Mouse (Mus musculus) neural tube, embryonic 13.5 days (tissue): ENCODE data around the gene Fbxw11. TPM values are rescaled to one million over a fixed set of nuclear protein-coding genes. Genes with fewer than 3 reads are reported as not detected.

Experiments used
- ATAC-seq: fragments of 200-750 bp; cut with Nextera tagmentation; 2 replicates; pipeline ENCODE4 v1.8.0; 2017; ENCODE audit warnings: low read depth, mild to moderate bottlenecking, moderate TSS enrichment, moderate library complexity
- H3K27ac ChIP-seq: fragments of 300-500 bp; sonication (generic); replicated peaks from 2 replicates; pipeline ENCODE4 v1.5.1; 2015; ENCODE audit warnings: moderate library complexity, mild to moderate bottlenecking, inconsistent platforms
- H3K27me3 ChIP-seq: fragments of 300-500 bp; sonication (generic); 2 replicates; pipeline ENCODE4 v1.6.1; 2015; ENCODE audit warnings: mild to moderate bottlenecking, inconsistent platforms
- H3K36me3 ChIP-seq: fragments of 300-500 bp; sonication (generic); 2 replicates; pipeline ENCODE4 v1.6.1; 2015; ENCODE audit warnings: mild to moderate bottlenecking, inconsistent platforms
- H3K4me1 ChIP-seq: fragments of 300-500 bp; sonication (generic); replicated peaks from 2 replicates; pipeline ENCODE4 v1.6.1; 2015; ENCODE audit warnings: inconsistent platforms
- H3K4me2 ChIP-seq: fragments of 300-500 bp; sonication (generic); 2 replicates; pipeline ENCODE4 v1.6.1; 2015; ENCODE audit warnings: inconsistent platforms, mild to moderate bottlenecking, moderate library complexity
- H3K4me3 ChIP-seq: fragments of 300-500 bp; sonication (generic); 2 replicates; pipeline ENCODE4 v1.5.1; 2015; ENCODE audit warnings: mild to moderate bottlenecking, inconsistent platforms
- H3K9ac ChIP-seq: fragments of 300-500 bp; sonication (generic); 2 replicates; pipeline ENCODE4 v1.6.1; 2015; ENCODE audit warnings: moderate library complexity, mild to moderate bottlenecking, inconsistent platforms
- H3K9me3 ChIP-seq: fragments of 300-500 bp; sonication (generic); 2 replicates; pipeline ENCODE4 v1.6.1; 2016; ENCODE audit warnings: inconsistent platforms
- WGBS: fragments of 180-500 bp; shearing (Covaris S2); methylation state at CpG from one replicate; pipeline ENCODE4 v1.1.7; 2015; 5-methylcytosine and 5-hydroxymethylcytosine counted together
- polyA plus RNA-seq: library from polyadenylated mRNA; unstranded; fragments of >200 nt; fragmentation: Nextera tagmentation; extraction: Ambion mirVana; gene quantifications from 2 replicates; pipeline ENCODE4 v1.2.1, GENCODE M21; 2015

Fbxw11 gene
- polyA plus RNA-seq, 1 experiment from 2014 or later, result 106 TPM

- no peak overlapping the region for H3K4me2 ChIP-seq
- WGBS, result 92% methylated on average over 4 of the region's 4 CpGs
- ATAC-seq, result no peak
- no peak overlapping the region for H3K9ac ChIP-seq
- no peaks in the 10 kb centered on the region for H3K27me3 ChIP-seq
- H3K4me3 ChIP-seq, result no peak overlapping the region
- no peak overlapping the region for H3K27ac ChIP-seq
- peaks cover 16% of the 10 kb centered on the region for H3K36me3 ChIP-seq
- H3K4me1 ChIP-seq, result peaks cover 25% of the 10 kb centered on the region
- H3K9me3 ChIP-seq, result no peaks in the 10 kb centered on the region
Measured at GRCm38 (mm10) chr11:32718979-32719378, 76.5 kb downstream of the Fbxw11 start.

- Histone ChIP-seq H3K4me2 (no peak overlapping the region), H3K36me3 (peaks cover 25% of the 10 kb centered on the region), H3K4me1 (peaks cover 8% of the 10 kb centered on the region), H3K9me3 (no peaks in the 10 kb centered on the region), H3K4me3 (no peak overlapping the region), H3K27ac (no peak overlapping the region), H3K27me3 (no peaks in the 10 kb centered on the region), H3K9ac (no peak overlapping the region)
- 95% methylated on average over 5 of the region's 5 CpGs for WGBS
- no peak for ATAC-seq
Measured at GRCm38 (mm10) chr11:32722653-32723052, 80.1 kb downstream of the Fbxw11 start.

- no peak overlapping the region for H3K4me2 ChIP-seq
- no peak for ATAC-seq
- peaks cover 6% of the 10 kb centered on the region for H3K4me1 ChIP-seq
- no peak overlapping the region for H3K9ac ChIP-seq
- no peaks in the 10 kb centered on the region for H3K9me3 ChIP-seq
- H3K36me3 ChIP-seq, result peaks cover 25% of the 10 kb centered on the region
- H3K4me3 ChIP-seq, result no peak overlapping the region
- 95% methylated on average over 2 of the region's 2 CpGs for WGBS
- no peaks in the 10 kb centered on the region for H3K27me3 ChIP-seq
- H3K27ac ChIP-seq, result no peak overlapping the region
Measured at GRCm38 (mm10) chr11:32723287-32723686, 80.8 kb downstream of the Fbxw11 start.

- H3K27me3 ChIP-seq, result no peaks in the 10 kb centered on the region
- H3K4me3 ChIP-seq, result no peak overlapping the region
- H3K27ac ChIP-seq, result no peak overlapping the region
- H3K4me2 ChIP-seq, result no peak overlapping the region
- H3K36me3 ChIP-seq, result peaks cover 25% of the 10 kb centered on the region
- no peaks in the 10 kb centered on the region for H3K9me3 ChIP-seq
- H3K4me1 ChIP-seq, result no peaks in the 10 kb centered on the region
- WGBS, result 93% methylated on average over 9 of the region's 9 CpGs
- no peak for ATAC-seq
- H3K9ac ChIP-seq, result no peak overlapping the region
Measured at GRCm38 (mm10) chr11:32725171-32725570, 82.6 kb downstream of the Fbxw11 start.

GRCm38 (mm10) chr11:32732467-32732866 is 89.9 kb downstream of the Fbxw11 start:
- Histone ChIP-seq H3K9ac (no peak overlapping the region), H3K27me3 (no peaks in the 10 kb centered on the region), H3K4me3 (no peak overlapping the region), H3K4me2 (no peak overlapping the region), H3K9me3 (no peaks in the 10 kb centered on the region), H3K36me3 (peaks cover 58% of the 10 kb centered on the region), H3K4me1 (no peaks in the 10 kb centered on the region), H3K27ac (no peak overlapping the region)
- WGBS, result 66% methylated on average over 5 of the region's 5 CpGs
- no peak for ATAC-seq

GRCm38 (mm10) chr11:32733195-32733594 is 90.7 kb downstream of the Fbxw11 start:
- Histone ChIP-seq H3K36me3 (peaks cover 65% of the 10 kb centered on the region), H3K4me3 (no peak overlapping the region), H3K27me3 (no peaks in the 10 kb centered on the region), H3K4me2 (no peak overlapping the region), H3K4me1 (no peaks in the 10 kb centered on the region), H3K9me3 (no peaks in the 10 kb centered on the region), H3K27ac (no peak overlapping the region), H3K9ac (no peak overlapping the region)
- ATAC-seq, result no peak
- WGBS, result 95% methylated on average over 6 of the region's 6 CpGs

- no peak overlapping the region for H3K9ac ChIP-seq
- no peaks in the 10 kb centered on the region for H3K4me1 ChIP-seq
- peaks cover 89% of the 10 kb centered on the region for H3K36me3 ChIP-seq
- H3K4me2 ChIP-seq, result no peak overlapping the region
- H3K27ac ChIP-seq, result no peak overlapping the region
- no peaks in the 10 kb centered on the region for H3K27me3 ChIP-seq
- ATAC-seq, result no peak
- WGBS, result 83% methylated on average over 2 of the region's 2 CpGs
- no peaks in the 10 kb centered on the region for H3K9me3 ChIP-seq
- H3K4me3 ChIP-seq, result no peak overlapping the region
Measured at GRCm38 (mm10) chr11:32736371-32736770, 93.8 kb downstream of the Fbxw11 start.

- Histone ChIP-seq H3K4me1 (no peaks in the 10 kb centered on the region), H3K27ac (no peak overlapping the region), H3K9me3 (no peaks in the 10 kb centered on the region), H3K4me3 (no peak overlapping the region), H3K36me3 (peaks cover 92% of the 10 kb centered on the region), H3K27me3 (no peaks in the 10 kb centered on the region), H3K9ac (no peak overlapping the region), H3K4me2 (no peak overlapping the region)
- ATAC-seq, result no peak
- 89% methylated on average over 5 of the region's 5 CpGs for WGBS
Measured at GRCm38 (mm10) chr11:32737729-32738128, 95.2 kb downstream of the Fbxw11 start.

- Histone ChIP-seq H3K9me3 (no peaks in the 10 kb centered on the region), H3K4me1 (no peaks in the 10 kb centered on the region), H3K4me3 (no peak overlapping the region), H3K9ac (no peak overlapping the region), H3K4me2 (no peak overlapping the region), H3K36me3 (peaks cover 87% of the 10 kb centered on the region), H3K27me3 (no peaks in the 10 kb centered on the region), H3K27ac (no peak overlapping the region)
- ATAC-seq, result no peak
- WGBS, result 87% methylated on average over 5 of the region's 5 CpGs
Measured at GRCm38 (mm10) chr11:32743891-32744290, 101.4 kb downstream of the Fbxw11 start.

- no peak overlapping the region for H3K27ac ChIP-seq
- H3K4me1 ChIP-seq, result no peaks in the 10 kb centered on the region
- H3K9ac ChIP-seq, result no peak overlapping the region
- H3K27me3 ChIP-seq, result no peaks in the 10 kb centered on the region
- no peak overlapping the region for H3K4me3 ChIP-seq
- H3K36me3 ChIP-seq, result peaks cover 81% of the 10 kb centered on the region
- ATAC-seq, result no peak
- no peaks in the 10 kb centered on the region for H3K9me3 ChIP-seq
- H3K4me2 ChIP-seq, result no peak overlapping the region
- WGBS, result 93% methylated on average over 7 of the region's 7 CpGs
Measured at GRCm38 (mm10) chr11:32744463-32744862, 101.9 kb downstream of the Fbxw11 start.

GRCm38 (mm10) chr11:32745466-32745865 is 102.9 kb downstream of the Fbxw11 start:
- H3K4me3 ChIP-seq, result no peak overlapping the region
- no peaks in the 10 kb centered on the region for H3K27me3 ChIP-seq
- no peak overlapping the region for H3K9ac ChIP-seq
- no peak overlapping the region for H3K27ac ChIP-seq
- H3K9me3 ChIP-seq, result no peaks in the 10 kb centered on the region
- H3K4me1 ChIP-seq, result no peaks in the 10 kb centered on the region
- ATAC-seq, result no peak
- 94% methylated on average over 4 of the region's 4 CpGs for WGBS
- H3K36me3 ChIP-seq, result peaks cover 72% of the 10 kb centered on the region
- H3K4me2 ChIP-seq, result no peak overlapping the region

- Histone ChIP-seq H3K27me3 (no peaks in the 10 kb centered on the region), H3K4me1 (no peaks in the 10 kb centered on the region), H3K4me2 (no peak overlapping the region), H3K36me3 (peaks cover 67% of the 10 kb centered on the region), H3K9ac (no peak overlapping the region), H3K4me3 (no peak overlapping the region), H3K27ac (no peak overlapping the region), H3K9me3 (no peaks in the 10 kb centered on the region)
- no peak for ATAC-seq
- WGBS, result 77% methylated on average over 5 of the region's 5 CpGs
Measured at GRCm38 (mm10) chr11:32746036-32746435, 103.5 kb downstream of the Fbxw11 start.

- no peak overlapping the region for H3K4me3 ChIP-seq
- peaks cover 63% of the 10 kb centered on the region for H3K36me3 ChIP-seq
- no peak for ATAC-seq
Measured at GRCm38 (mm10) chr11:32746475-32746874, 104.0 kb downstream of the Fbxw11 start.

More at GRCm38 (mm10) chr11:32746475-32746874, 104.0 kb downstream of the Fbxw11 start:
- no peak overlapping the region for H3K27ac ChIP-seq
- 80% methylated on average over 3 of the region's 3 CpGs for WGBS
- H3K4me1 ChIP-seq, result no peaks in the 10 kb centered on the region
- H3K27me3 ChIP-seq, result no peaks in the 10 kb centered on the region
- no peak overlapping the region for H3K9ac ChIP-seq
- H3K9me3 ChIP-seq, result no peaks in the 10 kb centered on the region
- H3K4me2 ChIP-seq, result no peak overlapping the region
